Mouse (Mus musculus) layer of hippocampus, adult 9-10 months (tissue): ENCODE results near the gene Actn1.
A peak's percentile ranks its signal among the peaks of the same experiment; 100 is the strongest.

ENCODE experiments used
- DNase-seq: peaks from one replicate; pipeline ENCODE4 v3.0.0; 2022; ENCODE audit warnings: low spot score

The Actn1 gene

DNA sequence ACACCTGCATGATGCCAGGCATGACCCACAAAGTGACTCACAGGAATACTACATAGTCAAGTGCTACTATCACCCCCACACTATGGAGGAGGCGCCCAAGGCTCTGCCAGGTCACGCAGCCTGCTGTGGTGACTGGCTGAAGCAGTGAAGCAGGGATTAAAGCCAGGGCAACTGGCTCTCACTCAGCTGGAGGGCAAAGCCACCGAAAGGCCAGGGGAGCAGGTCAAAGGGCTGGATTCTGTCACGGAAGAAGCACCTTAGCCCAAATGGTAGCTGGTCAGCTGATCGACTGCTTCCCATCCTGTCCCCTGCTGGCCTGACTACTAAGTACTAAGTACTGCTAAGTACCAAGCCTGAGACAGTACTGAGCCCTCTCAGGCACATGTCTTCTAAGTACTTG, 76.1 kb downstream of the Actn1 start:
- no peak for DNase-seq

DNA sequence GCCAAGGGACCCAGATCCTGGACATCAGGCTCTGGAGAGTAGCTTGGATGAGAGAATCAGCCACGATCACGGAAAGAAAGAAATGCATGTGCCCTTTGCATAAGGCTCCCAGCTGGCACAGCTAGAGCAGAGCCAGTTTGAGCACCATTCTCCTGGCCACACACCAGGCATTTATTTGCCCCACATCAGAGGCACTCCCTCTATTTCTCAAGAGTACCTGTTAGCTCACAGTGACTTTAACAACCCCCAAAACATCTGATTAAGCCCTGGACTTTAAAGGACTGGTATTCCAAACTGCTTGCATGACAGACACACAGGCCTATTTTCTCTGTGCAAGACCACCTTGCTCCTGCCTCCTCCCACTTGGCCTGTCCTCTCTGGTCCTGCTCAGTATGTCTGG, 78.3 kb downstream of the Actn1 start:
- no peak for DNase-seq

DNA sequence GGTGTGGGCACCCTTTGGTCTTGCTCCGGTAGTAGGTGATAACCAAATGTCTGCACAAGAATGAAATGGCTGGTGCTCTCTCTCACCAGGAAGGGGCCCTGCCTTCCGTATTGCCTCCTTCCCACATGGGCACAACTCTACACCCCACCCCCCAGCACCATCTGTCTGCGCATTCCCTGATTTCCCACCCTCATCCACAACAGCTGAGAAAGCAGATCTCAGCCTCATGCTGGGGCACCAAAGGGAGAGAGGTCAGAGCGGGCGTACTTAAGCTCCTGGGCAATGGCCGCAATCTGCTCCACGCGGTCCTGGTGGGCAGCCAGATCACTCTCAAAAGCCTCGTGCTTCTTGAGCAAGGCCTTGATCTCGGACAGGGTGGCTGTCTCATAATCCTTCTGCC, 82.1 kb downstream of the Actn1 start:
- no peak for DNase-seq

DNA sequence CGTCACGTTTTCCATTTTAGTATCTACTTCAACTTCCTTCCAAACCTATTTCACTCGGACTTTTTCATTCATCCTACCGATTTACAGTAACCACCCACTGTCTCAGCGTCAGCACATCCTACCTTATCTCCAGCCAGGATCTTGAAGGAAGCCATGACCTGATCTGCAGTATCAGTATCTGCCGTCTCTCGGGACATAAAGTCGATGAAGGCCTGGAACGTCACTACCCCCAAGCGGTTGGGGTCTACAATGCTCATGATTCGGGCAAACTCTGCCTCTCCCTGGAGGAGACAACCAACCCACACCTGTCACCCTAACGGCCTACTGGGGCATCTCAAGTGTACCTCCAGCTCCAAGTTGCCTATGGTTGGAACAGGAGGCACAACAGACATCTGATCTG, 91.4 kb downstream of the Actn1 start:
- no peak for DNase-seq

DNA sequence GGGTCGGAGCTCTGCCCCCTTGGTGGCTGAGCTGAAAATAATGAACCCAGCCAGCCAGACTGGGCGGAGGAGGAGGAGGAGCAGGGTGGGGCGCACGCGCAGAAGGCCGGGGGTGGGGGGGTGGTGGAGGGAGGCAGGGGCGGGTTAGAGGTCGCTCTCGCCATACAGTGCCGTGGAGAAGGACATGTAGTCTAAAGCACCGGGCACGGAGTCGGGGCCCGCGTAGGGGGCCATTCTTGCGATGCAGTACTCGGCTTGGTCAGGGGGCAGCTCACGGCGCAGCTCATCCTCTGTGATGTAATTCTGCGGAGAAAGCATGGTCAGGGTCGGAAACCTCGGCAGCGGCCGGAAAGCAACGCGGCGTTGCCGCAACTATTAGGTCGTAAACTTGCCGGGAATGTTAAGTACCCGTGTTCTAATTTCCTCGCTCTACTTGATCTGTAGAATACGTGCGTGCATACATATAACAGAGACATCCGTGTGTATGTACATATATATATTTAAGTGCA, 91.9 kb downstream of the Actn1 start:
- DNase-seq, result peak; percentile 79

DNA sequence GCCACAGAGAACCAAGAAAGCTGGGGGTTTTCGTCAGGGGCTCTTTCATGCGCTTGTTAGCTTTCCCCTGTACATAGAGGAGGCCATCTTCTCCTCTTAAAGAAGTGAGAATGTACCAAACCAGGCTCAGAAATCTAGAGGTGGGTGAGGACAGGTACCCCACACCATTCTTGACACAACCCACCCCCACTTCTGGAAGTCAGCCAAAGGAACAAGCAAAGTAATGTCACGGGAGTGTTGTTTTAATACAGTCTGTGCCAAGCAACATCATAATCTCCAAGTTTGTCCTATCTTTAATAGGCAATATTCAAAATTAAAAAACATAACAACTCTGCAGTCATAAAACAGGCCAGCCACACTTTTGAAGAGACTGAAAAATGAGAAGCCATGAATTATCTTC, 92.8 kb downstream of the Actn1 start:
- DNase-seq, result no peak

DNA sequence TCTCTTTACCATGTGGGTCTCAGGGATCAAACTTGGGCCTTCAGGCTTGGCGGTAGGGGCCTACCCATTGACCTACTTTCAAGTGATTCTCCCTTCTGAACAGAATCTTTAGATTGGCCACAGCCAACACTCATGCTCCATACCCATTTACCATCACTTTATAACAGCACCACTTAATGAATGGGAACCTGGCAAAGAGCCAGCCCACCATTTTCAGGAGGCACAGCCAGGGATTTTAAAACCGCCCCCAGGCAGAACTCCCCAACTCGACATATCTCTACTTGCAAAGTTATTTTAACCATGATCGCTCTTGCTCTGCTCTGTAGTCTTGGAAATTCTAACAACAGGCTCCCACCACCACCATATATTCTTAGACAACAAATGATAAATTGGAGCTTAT, 93.5 kb downstream of the Actn1 start:
- DNase-seq, result no peak

DNA sequence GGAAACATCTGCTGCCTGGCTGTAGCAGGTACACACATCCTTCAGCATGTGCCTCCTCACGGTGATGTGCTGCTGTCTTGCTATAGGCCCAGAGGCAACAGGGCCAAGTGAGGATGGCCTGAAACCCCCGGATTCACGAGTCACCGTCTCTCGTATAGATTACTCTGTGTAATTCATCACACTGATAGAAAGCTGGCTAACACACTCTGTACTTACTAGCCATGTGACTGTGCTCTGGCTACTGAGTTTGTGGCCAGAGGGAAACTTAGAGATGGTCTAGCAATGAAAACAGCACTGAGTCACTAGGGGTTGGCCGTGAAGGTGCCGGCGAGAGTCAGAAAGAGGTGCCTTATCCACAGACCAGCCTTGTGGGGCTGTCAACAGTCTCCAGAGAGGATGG, 95.6 kb downstream of the Actn1 start:
- DNase-seq, result no peak

DNA sequence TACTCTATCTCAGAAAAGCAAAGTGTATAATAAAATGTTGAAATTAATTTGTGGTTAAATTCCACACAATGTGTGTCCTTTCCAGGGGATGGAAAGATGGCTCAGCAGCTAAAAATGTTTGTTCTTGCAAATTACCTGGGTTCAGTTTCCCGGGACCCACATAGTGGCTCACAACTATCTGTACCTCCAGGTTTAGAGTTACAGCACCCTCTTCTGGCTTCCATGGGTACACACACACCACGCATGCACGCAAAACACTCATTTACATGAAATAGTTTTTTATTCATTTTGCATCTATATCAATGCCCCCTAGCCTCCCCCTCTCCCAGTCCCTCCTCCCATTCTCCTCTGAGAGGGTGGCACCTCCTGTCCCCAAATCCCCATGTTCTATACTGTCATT, 97.7 kb downstream of the Actn1 start:
- no peak for DNase-seq

DNA sequence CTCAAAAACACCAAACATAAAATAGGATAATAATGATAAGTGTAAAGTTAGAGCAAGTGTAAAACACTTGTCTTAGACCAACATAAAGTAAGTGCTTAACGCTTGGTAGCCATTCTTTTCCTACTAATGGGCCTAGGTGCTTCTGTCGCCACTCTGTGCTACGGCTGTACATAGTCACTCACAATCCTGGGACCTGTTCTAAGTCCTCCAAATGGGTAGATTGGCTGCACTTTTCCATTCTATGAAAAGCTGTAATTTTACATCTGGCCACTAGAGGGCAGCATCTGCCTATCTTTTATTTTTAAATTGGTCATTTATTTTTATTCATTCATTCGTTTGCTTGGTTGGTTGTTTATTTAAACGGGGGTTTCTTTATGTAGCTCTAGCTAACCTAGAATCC, 102.5 kb downstream of the Actn1 start:
- DNase-seq, result no peak

DNA sequence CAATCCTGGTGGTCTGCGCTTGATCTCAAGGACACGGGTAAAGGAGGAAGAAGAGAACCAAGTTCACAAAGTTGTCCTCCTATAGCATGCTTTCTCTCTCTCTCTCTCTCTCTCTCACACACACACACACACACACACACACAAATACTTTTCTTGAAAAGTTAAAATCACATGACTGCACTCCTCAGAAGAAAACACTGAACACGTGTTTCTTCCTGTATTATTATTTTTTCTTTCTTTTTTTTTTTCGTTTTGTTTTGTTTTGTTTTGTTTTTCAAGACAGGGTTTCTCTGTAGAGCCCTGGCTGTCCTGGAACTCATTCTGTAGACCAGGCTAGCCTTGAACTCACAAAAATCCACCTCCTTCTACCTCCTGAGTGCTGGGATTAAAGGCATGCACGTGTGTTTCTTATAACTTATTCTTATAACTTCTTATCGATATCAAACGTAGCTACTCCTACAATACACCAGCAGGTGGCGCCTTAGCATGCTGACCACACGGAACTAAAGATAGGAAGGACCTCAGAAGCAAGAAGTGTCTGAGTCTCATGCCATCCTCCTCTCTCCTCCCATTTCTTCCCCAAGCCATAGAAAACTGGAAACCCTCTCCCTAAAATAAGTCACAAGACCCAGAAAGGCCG, 106.4 kb downstream of the Actn1 start:
- no peak for DNase-seq

DNA sequence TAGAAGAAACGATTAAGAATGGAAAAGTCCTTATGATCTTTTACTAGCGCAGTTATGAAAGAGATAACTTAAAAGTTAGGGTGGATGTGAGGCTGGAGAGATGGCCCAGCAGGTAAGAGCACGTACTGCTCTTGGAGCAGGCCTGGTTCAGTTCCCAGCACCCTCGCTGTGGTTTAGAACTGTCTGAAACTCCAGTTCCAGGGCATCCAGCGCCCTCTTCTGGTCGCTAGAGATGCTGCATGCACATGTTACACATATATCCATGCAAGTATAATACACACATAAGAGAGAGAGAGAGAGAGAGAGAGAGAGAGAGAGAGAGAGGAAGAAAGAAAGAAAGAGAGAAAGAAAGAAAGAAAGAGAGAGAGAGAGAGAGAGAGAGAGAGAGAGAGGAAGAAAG, 107.1 kb downstream of the Actn1 start:
- DNase-seq, result no peak

DNA sequence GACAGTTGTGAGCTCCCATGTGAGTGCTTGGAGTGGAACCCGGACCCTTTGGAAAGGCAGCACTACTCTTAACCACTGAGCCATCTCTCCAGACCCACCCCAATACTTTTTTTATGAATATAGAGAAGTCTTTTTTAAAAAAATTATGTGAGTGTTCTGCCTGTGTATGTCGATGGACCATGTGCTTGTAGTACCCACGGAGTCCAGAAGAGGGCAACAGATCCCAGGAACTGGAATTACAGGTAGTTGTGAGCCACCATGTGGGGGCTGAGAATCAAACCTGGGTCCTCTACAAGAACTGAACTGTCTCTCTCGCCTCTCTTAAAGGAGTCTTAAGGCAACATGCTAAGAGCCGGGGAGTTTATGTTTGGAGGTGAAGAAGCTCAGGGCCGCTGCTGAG, 108.3 kb downstream of the Actn1 start:
- DNase-seq, result no peak

DNA sequence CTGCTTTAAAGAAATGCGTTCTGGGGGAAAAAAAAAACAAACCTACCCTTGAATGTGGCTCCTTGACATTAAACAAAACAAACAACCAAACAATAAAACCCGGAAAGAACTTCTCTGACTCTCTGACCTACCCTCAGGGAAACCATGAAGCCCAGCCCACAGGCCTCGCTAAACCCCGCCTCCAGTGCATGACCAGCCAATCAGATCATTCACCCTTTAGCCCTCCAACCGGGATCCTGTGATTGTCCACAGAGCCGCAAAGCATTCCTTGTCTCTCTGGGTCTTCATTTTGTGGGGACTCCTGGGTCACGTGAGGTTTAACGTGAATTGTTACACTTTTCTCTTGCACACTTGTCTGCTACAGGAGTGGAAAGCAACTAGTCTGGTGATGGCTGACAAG, 109.5 kb downstream of the Actn1 start:
- DNase-seq, result no peak

DNA sequence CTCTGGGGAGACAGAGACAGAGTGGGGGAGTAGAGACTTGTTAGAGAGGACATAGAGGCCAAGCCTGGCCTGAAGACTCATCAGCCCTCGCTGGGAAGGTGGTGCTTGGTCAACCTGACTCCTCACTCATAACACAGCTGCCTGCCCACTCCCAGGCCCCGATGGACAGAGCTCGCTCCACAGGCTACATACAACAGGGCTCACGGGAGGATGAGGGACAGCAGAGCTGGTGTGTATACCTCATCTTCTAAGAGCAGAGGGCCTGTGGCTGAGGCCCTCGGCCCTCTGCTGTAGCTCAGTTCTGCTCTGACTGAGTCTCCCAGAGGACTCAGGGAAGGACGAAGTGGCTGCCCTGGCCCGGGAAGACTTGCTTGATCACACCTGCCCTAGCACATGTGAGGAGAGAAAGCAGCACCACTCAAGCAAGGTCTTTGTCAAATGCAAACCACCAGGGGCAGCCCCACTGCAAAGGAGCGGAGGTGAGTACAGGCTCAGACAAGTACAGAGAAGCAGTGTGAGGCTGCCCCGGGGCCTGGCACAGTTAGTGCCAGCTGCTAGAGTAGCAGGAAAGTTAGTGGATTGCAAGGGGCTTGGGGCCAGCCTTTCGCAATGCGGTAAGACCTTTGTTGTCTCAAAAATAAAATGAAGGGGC, 112.5 kb downstream of the Actn1 start:
- DNase-seq, result no peak

DNA sequence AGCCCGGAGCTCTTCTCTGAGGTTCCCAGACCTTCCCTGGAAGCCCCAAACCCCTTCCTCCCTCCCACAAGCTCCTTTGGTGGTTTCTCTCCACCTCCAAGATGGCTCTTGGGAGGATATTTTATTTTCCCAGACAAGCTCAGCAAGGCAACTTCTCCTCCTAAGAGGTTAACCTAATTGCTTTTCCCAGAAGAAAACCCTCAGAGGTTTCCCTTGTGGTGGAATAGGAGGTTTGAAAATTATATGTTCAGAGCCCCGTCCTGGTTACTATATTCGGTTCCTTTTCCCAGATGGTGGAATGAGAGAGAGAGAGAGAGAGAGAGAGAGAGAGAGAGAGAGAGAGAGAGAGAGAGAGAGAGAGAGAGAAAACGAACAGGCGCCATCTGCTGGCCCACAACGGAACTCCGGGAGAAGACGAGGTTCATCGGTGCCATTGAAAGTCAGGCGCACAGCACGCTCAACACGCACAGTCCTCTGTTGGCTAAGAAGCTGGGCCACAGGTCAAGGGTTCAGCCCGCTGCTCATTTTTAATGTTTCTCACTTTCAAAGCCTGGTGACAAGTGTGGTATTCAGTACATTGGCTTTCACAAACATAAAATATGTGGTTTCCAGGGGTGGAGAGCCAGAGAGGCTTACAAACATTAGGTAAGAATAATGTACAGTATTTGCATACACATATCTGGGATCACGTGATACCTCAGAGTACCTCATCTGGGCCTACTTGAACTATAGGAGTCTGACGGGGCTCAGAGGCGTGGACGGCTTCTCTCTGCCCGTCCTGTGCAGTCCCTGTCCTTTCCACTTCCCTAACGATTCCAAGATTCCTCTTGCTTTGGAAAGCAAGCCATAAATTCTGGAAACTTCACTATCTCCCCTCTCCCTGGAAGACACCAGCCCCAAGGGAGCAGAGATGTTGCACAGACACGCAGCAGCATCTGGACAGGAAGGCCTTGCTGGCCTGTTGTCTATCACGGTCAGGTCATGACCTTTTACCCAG, 113.6 kb downstream of the Actn1 start:
- DNase-seq, result no peak

DNA sequence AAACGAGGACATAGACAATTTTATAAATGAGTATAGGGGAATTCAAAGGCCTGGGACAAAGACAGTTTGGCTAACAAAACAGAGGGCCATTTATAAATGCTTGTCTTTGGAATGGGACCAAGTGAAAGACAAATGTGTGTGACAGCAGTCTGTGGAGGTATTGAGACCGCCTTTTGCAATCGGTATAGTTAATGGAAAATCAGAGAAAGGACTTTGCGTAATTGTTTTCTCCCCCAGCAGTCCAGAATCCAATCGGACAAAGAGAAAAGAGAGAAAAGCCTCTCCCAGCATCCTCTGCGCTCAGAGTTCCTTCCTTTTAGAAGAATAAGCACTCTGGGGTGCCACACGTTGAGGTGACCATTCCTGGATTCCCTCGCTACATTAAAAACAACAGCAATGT, 114.8 kb downstream of the Actn1 start:
- no peak for DNase-seq

DNA sequence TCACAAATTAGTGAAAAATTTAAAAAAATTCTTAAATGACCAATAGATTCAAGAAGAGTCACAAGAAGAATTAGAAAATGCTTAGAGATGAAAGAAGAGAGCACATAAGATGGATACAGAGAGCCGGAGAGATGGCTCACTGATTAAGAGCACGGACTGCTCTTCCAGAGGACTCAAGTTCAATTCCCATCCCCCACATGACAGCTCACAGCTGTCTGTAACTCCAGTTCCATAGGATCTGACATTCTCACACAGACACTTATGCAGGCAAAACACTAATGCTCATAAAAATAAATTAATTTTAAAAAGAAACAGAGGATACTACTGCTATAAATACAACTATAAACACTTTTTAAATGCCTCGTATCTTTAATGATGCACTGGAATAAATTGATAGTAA, 115.3 kb downstream of the Actn1 start:
- DNase-seq, result no peak

DNA sequence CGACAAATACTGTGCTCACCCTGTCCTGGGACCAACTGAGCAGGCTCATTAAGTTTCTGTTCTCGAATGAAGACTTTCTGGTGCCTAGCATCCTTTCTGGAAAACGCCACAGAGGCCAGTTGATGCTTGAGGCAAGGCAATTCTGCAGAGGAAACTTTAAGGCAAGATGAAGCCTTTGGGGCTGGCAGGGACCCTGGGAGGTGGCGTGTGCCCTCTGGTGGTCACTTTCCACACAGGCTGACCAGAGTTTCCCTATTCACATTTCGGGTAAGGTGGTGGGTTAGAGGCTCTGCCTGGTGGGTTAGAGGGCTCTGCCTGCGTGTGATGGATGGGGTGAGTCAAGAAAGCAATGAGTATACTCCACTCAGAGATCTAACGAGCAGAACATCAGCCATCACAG, 118.7 kb downstream of the Actn1 start:
- DNase-seq, result no peak

DNA sequence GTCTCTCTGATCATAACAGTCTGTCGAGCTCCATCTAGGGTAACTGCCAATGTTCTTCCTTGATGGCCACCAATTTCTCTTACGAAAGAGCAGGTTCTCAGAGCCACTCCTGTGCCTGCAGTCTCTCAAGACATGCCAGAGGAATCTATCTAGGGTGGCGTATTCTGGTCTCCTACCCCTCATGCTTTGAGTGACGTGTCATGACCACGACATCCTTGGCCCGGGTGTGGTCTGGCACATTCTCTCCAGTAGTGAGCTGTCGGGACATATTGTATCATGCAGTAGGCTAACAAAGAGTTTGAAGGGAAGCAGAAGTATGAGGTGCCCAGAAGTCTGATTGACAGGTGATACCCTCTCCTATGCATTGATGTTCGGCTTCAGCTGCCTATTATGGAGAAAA, 119.2 kb downstream of the Actn1 start:
- DNase-seq, result no peak

DNA sequence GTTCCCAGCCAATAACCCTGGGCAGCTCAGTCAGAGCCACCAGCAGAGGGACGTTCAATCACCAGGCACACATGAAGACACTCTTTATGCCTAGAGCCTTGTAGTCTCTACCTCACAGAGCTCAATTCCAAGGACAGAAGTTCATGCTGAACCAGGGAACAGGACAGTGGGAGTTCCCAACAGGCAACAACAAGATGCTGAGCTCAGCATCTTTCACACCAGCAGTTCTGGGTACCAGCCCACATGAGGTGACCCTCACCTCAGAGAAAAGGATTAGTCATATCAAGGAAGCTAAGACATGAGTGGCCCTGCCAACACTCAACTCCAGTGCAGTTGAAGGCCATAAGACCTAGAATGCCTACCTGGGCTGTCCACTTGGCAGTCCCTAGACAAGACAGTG, 122.4 kb downstream of the Actn1 start:
- no peak for DNase-seq

DNA sequence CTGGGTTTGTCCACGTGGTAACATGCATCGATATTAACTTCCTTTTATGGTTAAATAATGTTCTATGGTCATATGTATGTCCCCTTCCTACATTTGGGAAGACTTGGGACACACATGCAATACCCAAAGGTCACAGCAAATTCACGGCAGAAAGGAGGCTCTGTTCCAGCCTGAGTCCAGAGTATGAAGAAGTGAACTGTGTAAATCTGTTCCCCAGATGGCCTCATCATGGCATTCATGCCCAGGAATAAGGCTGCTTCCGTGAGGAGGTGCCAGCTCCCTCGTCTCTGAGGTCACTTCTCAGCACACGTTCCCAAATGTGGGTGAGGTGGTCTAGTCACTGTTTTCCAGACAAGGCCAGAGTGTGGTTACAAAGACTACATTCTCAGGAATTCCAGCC, 122.9 kb downstream of the Actn1 start:
- no peak for DNase-seq
